Mouse (Mus musculus): ENCODE data around the gene Vmn1r35.
"Not testable (repeated sequence)": the region's sequence is repeated elsewhere in the genome, so short reads cannot be mapped to it uniquely, and the experiment has no call there.

Vmn1r35 gene

DNA sequence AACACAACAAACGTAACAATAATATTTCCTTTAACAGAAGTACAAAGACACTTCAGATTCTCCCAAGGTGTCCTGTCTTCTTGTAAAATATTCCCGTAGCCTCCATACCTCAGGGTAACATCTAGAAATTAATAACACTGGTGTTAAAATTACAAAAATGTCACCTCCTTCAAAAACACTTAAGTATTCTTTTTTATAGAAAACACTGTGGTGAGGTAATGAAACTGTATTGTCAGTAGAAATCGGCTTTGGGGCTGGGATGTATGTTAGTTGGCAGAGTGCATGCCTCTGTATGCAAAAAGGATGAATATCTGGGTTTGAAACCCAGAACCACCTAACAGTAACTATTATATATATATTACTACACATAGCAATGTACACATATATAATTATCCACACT lies at the start of gene Vmn1r35:
TSS of gene Vmn1r35 (minus strand) at position 101 of the 400 bp plus-strand sequence.
- DNase-seq (ENCODE audit: low spot score) = no peak

DNA sequence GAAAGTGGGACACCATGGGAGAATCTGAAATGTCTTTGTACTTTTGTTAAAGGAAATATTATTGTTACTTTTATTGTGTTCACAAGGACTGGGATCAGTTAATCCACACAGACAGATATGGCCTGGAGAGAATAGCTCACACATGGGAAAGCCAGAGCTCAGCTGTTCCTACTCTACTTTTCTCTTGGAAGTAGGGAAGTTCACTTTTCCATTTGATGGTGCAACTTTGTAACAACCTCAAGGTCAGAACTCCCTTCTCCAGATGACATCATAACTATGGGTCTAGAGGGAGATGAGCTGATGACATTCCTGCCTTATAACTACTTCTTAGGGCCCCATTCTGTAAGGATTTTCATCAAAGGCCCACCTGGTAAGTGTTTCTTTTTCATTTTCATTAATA lies 43.4 kb upstream of the Vmn1r35 start, which contains the start of gene Vmn1r37:
TSS of gene Vmn1r37 (plus strand) at position 301 of the 400 bp plus-strand sequence.
- not testable (repeated sequence) for DNase-seq (ENCODE audit: low spot score)

DNA sequence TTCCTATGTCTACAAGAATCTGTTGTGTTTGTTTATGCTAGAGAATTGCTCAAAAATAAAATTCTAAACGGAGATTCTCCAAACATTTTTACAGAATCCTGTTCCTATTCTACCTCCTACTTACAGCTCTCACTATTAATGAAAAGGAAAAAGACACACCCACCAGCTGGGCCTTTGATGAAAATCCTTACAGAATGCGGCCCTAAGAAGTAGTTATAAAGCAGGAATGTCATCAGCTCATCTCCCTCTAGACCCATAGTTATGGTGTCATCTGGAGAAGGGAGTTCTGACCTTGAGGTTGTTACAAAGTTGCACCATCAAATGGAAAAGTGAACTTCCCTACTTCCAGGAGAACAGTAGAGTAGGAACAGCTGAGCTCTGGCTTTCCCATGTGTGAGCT lies 33.4 kb upstream of the Vmn1r35 start, which contains the start of gene Vmn1r36:
TSS of gene Vmn1r36 (minus strand) at position 101 of the 400 bp plus-strand sequence.
- DNase-seq (ENCODE audit: low spot score) = not testable (repeated sequence)

DNA sequence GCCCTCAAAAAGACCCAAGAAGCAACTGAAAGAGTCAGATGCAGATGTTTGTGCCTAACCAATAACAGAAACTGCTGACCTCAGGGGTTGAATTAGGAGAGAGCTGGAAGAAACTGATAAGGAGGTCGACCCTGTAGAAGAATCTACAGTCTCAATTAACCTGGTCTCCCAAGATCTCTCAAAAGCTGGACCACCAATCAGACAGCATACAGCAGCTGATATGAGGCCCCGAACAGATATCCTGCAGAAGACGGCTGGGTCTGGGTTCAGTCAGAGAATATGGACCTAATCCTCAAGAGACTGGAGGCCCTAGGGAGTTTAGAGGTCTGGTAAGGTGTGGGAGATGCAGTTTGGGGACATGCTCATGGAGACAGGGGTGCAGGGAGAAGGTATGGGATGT lies 28.1 kb upstream of the Vmn1r35 start:
- no peak for DNase-seq (ENCODE audit: low spot score)

DNA sequence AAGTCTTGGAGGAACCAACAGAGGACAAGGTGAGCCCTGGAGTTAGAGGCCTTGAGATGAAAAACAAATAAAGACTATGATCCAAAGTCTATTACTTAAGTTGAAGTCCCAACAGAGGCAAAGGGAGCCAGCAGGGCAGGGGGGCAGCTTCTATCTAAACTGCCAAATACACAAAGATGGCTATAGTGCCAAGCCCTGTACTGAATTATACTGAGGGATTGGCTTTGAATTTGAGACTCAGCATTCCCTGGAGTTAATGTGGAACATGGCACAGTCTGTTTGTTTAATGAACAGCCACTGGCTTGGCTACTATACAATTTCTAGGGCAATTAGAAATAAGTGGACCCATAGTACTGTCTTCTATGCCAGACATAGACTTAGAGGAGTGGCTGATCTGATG lies 23.2 kb upstream of the Vmn1r35 start:
- no peak for DNase-seq (ENCODE audit: low spot score)

DNA sequence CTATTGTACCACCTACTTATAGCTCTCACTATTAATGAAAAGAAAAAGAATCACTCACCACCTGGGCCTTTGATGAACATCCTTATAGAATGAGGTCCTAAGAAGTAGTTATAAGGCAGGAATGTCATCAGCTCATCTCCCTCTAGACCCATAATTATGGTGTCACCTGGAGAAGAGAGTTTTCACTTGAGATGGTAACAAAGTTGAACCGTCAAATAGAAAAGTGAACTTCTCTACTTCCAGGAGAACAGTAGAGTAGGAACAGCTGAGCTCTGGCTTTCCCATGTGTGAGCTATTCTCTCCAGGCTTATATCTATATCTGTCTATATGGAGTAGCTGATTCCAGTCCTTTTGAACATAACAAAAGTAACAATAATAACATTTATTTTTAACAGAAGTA lies 41.9 kb downstream of the Vmn1r35 start, which contains the start of gene Vmn1r34:
TSS of gene Vmn1r34 (minus strand) at position 101 of the 400 bp plus-strand sequence.
- DNase-seq (ENCODE audit: low spot score) = no peak
